Mouse (Mus musculus): ENCODE data around the gene Kdelr1.
A peak's percentile ranks its signal among the peaks of the same experiment; 100 is the strongest.
"Not testable (repeated sequence)": the region's sequence is repeated elsewhere in the genome, so short reads cannot be mapped to it uniquely, and the experiment has no call there.

Gene Kdelr1

DNA sequence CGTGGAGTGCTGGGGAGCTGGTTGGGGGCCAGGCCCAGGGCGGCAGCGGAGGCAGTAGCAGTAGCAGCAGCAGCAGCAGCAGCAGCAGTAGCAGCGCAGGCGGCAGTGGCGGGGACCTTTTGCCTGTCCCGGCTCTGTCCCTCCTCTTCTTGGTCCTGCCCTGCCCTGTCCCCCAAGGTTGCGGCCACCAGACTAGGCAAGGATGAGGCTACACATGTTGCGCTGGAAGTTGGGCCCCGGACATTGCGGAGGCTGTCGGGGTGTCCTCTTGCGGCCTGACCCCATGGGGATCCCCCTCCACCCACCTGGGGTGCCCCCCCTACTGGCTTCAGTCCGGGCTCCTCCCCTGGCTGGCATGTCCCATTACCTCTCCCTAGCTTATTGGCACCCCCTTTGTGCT is 2.8 kb upstream of the Kdelr1 start:
- ATAC-seq (ENCODE audit: low TSS enrichment), result no peak

- ATAC-seq (ENCODE audit: low TSS enrichment), result no peak
Observed at GRCm38 (mm10) chr7:45870282-45871058, 2.1 kb upstream of the Kdelr1 start.

GRCm38 (mm10) chr7:45873061-45873947 is 732 bp downstream of the Kdelr1 start:
- ATAC-seq (ENCODE audit: low TSS enrichment), result peak; percentile 68

- no peak for ATAC-seq (ENCODE audit: low TSS enrichment)
Observed at GRCm38 (mm10) chr7:45876895-45877294, 4.3 kb downstream of the Kdelr1 start.

GRCm38 (mm10) chr7:45878278-45878677 is 5.7 kb downstream of the Kdelr1 start, which contains the start of gene Grin2d:
Grin2d (minus strand) TSS chr7:45878378.
- not testable (repeated sequence) for ATAC-seq (ENCODE audit: low TSS enrichment)

DNA sequence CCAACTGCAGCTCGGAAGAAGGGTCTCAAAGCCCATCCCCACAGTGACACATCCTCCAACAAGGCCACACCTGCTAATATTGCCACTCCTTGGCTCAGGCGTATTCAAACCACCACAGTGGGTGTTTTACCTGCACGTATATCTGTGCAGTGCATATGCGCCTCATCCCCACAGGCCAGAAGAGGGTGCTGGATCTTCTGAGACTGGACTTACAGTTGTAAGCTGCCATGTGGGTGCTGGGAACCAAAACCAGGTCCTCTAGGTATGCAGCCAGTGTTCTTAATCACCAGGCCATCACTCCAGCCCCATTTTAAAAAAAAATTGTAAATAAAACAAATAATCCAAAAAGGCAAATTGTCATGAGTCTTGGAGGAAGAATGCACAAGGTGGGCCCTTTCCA is 8.0 kb downstream of the Kdelr1 start:
- no peak for ATAC-seq (ENCODE audit: low TSS enrichment)

DNA sequence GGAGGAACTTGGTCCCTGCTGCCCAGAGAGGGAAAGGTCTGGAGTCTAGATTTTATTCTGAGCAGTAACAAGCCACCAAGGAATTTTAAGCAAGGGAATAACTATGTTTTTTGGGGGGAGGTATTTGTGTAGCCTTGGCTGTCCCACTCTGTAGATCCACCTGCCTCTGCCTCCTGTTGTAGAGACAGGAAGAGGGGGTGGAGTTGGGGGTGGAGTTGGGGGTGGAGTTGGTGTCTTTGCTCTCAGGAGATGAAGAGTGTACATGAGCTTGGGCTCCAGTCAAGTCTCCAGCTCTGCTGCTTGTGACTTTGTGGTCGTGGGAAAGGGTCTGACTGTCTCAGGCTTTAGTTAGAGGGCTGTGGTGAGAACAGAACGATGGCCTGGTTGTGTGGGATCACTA is 8.4 kb downstream of the Kdelr1 start:
- no peak for ATAC-seq (ENCODE audit: low TSS enrichment)

DNA sequence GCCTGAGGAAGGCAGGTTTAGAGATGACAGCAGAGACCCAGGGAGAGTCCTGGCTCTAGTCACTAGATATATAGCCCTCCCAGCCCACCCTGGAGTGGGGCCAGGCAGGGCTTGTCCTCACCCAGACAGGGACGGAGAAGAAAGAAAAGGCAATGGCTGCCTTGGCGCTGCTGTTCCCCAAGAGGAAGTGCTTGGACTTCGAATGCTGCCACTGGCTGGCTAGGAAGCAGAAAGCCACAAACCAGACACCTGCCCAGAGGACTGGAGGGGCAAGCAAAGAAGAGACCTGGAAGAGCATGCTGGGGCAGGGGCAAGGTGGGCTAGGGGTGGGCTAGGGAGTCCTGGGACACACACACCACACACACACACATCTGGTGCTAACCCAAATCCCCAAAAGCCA is 14.7 kb downstream of the Kdelr1 start:
- ATAC-seq (ENCODE audit: low TSS enrichment), result no peak

DNA sequence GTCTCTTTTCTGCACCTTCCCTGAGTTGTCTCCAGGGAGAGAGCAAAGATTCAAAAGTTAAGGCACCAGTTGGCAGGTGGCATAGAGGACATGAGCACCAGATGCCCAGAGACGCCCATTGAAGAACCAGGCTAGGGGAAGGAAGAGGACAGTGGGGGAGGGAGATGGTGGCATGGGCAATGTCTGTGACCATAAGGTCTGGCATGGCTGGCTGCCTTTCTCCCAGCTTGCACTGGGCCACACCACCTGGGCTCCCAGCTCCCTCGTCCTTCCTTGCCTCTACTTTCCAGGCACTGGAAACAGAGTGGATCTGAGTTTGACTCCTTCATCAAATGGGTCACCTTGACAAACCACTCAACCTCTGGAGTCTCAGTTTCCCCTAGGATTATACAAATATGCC is 20.1 kb downstream of the Kdelr1 start:
- no peak for ATAC-seq (ENCODE audit: low TSS enrichment)

GRCm38 (mm10) chr7:45895931-45896516 is 23.5 kb downstream of the Kdelr1 start:
- ATAC-seq (ENCODE audit: low TSS enrichment), result no peak

DNA sequence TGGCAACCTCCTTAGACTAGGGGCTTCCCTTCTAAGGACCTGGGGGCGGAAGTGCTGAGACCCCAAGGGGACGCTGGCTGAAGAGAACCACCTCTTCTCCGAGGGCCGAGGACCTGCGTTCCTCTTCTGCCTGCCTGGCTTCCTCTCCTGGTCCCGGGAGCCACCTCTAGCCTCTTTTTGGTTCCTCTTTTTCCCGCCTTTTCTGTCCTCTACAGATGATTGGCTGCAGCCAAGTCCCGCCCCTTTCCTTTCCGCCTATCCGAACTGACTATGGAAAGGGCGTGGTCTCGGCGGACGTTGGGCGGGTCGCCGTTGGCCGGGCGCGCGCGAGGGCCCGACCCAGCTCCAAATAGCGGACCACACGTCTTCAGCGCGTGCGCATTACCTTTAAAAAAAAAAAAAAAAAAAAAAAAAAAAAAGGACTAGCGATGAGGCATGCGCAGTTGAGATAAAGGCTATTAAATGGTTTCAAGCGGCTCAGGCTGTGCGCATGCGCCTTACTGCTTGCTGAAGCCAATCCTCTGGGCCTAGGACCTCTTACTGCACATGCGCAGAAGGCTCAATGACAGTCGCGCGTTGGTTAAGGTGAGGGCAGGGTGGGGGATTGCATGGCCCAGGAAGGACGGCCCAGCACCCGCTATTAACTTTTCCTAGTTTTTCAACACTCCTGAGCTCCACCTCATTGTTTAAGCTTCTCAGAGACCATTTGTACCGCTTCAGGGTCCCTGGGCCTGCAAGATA is 24.1 kb downstream of the Kdelr1 start, which contains the start of the genes Syngr4 and Tmem143:
Gene Syngr4 (minus strand): TSS at position 198 of the 741 bp plus-strand sequence.
Gene Tmem143 (plus strand): TSS at position 425 of the 741 bp plus-strand sequence.
- ATAC-seq (ENCODE audit: low TSS enrichment), result peak; percentile 82

GRCm38 (mm10) chr7:45897258-45897757 is 24.7 kb downstream of the Kdelr1 start:
- ATAC-seq (ENCODE audit: low TSS enrichment), result peak; percentile 66

DNA sequence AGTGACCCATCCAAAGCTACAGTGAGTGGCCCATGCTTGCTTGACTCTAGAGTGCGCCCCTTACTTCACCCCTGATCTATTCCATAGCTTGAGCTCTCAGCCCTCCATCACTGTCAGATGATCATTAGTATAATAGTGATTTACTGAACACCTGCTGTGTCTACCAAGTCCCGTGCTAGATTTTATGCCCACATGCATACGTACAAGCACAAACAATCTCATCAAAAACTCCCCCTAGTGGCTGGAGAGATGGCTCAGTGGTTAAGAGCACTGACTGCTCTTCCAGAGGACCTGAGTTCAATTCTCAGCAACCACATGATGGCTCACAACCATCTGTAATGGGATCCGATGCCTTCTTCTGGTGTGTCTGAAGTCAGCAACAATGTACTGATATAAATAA is 25.6 kb downstream of the Kdelr1 start:
- not testable (repeated sequence) for ATAC-seq (ENCODE audit: low TSS enrichment)

- ATAC-seq (ENCODE audit: low TSS enrichment), result no peak
Observed at GRCm38 (mm10) chr7:45901562-45901961, 29.0 kb downstream of the Kdelr1 start.

- ATAC-seq (ENCODE audit: low TSS enrichment), result no peak
Observed at GRCm38 (mm10) chr7:45902481-45903002, 30.0 kb downstream of the Kdelr1 start.

- ATAC-seq (ENCODE audit: low TSS enrichment), result no peak
Observed at GRCm38 (mm10) chr7:45906622-45907021, 34.0 kb downstream of the Kdelr1 start.

DNA sequence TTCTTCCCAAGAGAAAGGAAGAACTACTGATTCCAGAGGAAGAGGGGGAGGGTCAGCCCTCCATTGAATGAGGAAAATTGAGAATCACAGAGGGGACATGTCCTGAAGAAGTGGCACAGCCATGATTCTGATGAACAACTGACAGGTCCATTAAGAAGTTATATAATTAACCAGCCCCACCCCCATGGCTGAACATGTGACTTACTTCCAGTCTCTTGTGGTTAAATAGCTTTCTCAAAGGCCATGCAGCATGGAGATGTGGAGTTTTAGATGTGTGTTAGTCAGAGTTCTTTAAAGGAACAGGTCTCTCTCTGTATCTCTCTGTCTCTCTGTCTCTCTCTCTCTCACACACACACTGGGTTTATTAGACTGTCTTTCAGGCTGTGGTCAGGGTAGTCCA is 35.8 kb downstream of the Kdelr1 start:
- no peak for ATAC-seq (ENCODE audit: low TSS enrichment)

GRCm38 (mm10) chr7:45909145-45909544 is 36.6 kb downstream of the Kdelr1 start:
- no peak for ATAC-seq (ENCODE audit: low TSS enrichment)

DNA sequence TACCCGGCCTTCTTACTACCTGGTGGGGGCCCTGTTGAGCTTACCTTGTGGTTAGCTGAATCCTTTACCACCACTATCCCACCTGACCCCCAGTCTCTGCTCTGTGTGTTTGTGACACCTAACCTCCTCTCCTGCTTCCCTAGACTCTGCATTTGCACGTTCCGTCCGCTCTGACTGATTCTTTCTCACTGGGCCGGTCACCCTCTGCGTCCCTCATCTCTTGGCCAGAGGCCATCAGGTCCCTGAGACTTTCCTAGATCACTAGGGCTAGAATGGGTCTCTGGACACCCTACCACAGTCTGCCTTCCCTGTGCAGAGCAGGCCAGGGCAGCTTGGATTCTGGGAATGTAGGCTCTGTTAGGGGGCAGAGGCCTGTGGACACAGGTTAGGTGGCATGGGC is 41.5 kb downstream of the Kdelr1 start:
- ATAC-seq (ENCODE audit: low TSS enrichment), result no peak

DNA sequence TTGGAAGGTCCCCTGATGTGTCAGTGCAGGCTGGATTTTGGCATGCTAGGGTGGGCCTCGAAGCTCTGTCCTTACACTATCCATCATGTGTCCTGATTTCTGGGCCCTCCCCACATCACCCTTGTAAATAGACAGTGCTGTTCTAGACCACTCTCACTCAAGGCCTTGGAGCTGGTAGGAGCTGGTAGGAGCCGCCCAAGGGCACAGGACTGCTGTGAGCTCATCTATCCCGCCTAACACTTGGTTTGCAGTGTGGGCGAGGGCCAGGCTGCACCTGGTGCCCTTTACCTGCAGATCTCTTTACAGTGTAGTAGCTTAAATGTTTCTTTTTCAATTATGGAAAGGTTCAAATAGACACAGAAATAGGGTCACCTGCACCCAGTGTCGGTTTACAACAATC is 42.4 kb downstream of the Kdelr1 start:
- no peak for ATAC-seq (ENCODE audit: low TSS enrichment)

Data from frontal cortex, adult (tissue).